Mouse (Mus musculus): Measurements from ENCODE around the gene Olfr1097.

Gene Olfr1097

GRCm38 (mm10) chr2:86892116-86892515 is at the start of gene Olfr1097:
Gene Olfr1097, minus strand, starts transcription at chr2:86892216.
- no peak for DNase-seq (ENCODE audit: low spot score in 2 of 2)

GRCm38 (mm10) chr2:86926557-86926956 is 34.5 kb upstream of the Olfr1097 start:
- DNase-seq (ENCODE audit: low spot score in 2 of 2): no peak

DNA sequence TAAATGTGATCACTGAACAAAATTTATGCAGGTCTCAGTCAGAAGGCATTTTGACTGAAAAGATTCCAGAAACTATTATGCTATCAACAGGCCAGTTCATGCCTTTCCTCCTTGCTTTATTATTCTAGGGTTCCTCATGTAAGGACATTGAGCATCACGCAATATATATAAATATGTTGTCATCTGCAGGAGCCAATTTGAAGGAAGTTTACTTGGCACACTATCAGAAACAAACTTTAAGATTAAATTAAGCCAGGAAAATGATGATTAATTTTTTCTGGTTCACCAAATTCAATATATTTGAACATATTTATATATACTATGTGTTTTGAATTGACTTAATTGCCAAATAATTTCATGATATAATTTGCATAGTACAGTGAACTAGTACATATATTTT is 32.4 kb upstream of the Olfr1097 start, which contains the start of gene Olfr1098:
Gene Olfr1098 (minus strand): TSS at position 101 of the 400 bp plus-strand sequence.
- DNase-seq (ENCODE audit: low spot score in 2 of 2): no peak

- DNase-seq (ENCODE audit: low spot score in 2 of 2): no peak
Observed at GRCm38 (mm10) chr2:86905647-86906046, 13.6 kb upstream of the Olfr1097 start.

DNA sequence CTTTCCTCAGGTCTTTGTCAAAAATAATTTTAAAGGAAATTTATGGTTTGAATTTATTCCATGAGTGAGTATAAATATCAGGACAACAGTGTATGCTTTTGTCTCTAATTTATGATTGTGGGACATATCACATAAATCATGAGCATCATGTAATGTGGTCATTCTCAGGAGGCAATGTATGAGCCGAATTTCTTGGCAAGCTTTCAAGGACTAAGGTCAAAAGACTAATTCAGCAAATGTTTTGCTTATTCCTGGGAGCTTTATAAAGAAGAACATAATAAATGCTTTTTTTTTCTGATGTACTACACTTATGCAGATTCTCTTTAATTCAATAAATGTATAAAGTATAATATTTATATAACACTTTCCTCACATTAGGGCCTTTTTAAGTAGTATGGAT is 17.3 kb downstream of the Olfr1097 start, which contains the start of gene Gm13723:
Gene Gm13723 (minus strand): TSS at position 101 of the 400 bp plus-strand sequence.
- DNase-seq (ENCODE audit: low spot score in 2 of 2): no peak

DNA sequence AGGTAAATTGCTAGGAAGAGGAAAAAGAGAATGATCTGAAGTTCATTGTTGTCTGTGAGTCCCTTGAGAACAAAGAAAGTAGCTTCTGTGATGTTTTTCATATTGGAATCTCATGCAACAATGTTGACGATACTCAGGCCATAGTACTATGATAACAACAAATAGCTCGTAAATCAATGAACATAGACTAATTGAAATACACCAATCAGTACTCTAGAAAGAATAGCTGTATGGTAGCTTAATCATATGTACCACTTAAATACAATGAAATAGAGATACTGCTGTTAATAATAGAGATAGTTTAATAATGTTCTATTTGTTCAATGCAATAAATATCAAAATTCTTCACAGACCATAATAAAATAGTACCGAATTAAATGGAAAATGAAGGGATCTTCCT is 40.4 kb downstream of the Olfr1097 start, which contains the start of gene Olfr1095:
Gene Olfr1095 (minus strand): TSS at position 101 of the 400 bp plus-strand sequence.
- no peak for DNase-seq (ENCODE audit: low spot score in 2 of 2)
